In the genomic region with DNA sequence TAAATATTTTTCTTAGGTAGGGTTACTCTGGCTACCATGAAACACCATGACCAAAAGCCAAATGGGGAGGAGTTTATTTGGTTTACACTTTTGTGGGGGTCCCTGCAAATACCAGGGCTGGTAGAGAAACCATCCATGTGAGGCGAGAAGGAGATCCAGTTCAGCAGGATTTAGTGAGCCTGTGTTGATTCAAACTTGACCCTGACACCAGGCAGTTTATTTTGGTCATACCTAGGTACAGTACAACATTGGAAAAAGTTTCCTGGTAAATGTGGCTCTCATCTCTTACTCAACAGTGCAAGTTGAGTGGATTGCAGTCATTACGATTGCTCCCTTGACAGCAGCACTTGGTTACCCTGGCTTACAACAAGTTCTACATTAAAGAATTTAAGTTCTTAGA, we compare ENCODE assay signal across 26 mouse cellular contexts. TPM values are rescaled to one million over a fixed set of nuclear protein-coding genes. Genes with fewer than 3 reads are reported as not detected.
DNase-seq lines count a peak whose midpoint lies in the region; ATAC-seq and TF ChIP-seq lines count a peak whose summit lies in the region.
"Had no signal": no experiment of that assay in that cellular context is flagged by ENCODE, and none has a peak within 500 bp of the region (broad histone marks: within the 10 kb centered on the region; RNA-seq: fewer than 3 reads in every experiment).

No protein-coding gene starts in this region.

- TF ChIP-seq CTCF in liver, adult 2 months (IDR thresholded peaks at IDR 0.05; ENCODE audit: low read depth, low read length): no peak
- no peak for TF ChIP-seq CTCF in lung, adult 2 months (IDR thresholded peaks at IDR 0.05; ENCODE audit: insufficient read depth, low read length)

- H3K79me2 ChIP-seq in liver, adult 2 months (ENCODE audit: control insufficient read depth, insufficient read depth, low read length): no peaks in the 10 kb centered on the region

- no peaks in the 10 kb centered on the region for H3K27me3 ChIP-seq in liver, adult 2 months (ENCODE audit: control insufficient read depth, insufficient read depth, low read length)
- no peaks in the 10 kb centered on the region for H3K27me3 ChIP-seq in liver, embryonic 11.5 days (replicated peaks; ENCODE audit: control insufficient read depth, insufficient read depth, low read length)
- no peaks in the 10 kb centered on the region for H3K27me3 ChIP-seq in lung, embryonic 16.5 days (ENCODE audit: control insufficient read depth, insufficient read depth, low read depth, low read length)
- H3K27me3 ChIP-seq: embryonic facial prominence, embryonic 12.5 days; embryonic facial prominence, embryonic 15.5 days; heart, embryonic 12.5 days; heart, embryonic 15.5 days; hindbrain, embryonic 13.5 days had no signal

- no peak overlapping the region for H3K9ac ChIP-seq in liver, adult 2 months (ENCODE audit: low read depth, low read length)
- H3K9ac ChIP-seq in liver, embryonic 11.5 days (ENCODE audit: low read depth, low read length): no peak overlapping the region
- H3K9ac ChIP-seq in lung, embryonic 16.5 days (ENCODE audit: low read length): no peak overlapping the region
- H3K9ac ChIP-seq: embryonic facial prominence, embryonic 12.5 days; embryonic facial prominence, embryonic 15.5 days; forebrain, postnatal 0 days; heart, embryonic 12.5 days; heart, embryonic 15.5 days; hindbrain, embryonic 13.5 days had no signal

- no peak overlapping the region for H3K4me3 ChIP-seq in liver, adult 2 months (ENCODE audit: insufficient read depth, low read depth, low read length)
- H3K4me3 ChIP-seq in liver, embryonic 11.5 days (ENCODE audit: low read depth, low read length): no peak overlapping the region
- H3K4me3 ChIP-seq in lung, embryonic 16.5 days (ENCODE audit: low read length): no peak overlapping the region
- no peak overlapping the region for H3K4me3 ChIP-seq in lung, adult 2 months (replicated peaks; ENCODE audit: extremely low read depth, low read depth, low read length)
- H3K4me3 ChIP-seq: embryonic facial prominence, embryonic 12.5 days; embryonic facial prominence, embryonic 15.5 days; gastrocnemius, adult 2 months; heart, embryonic 12.5 days; heart, embryonic 15.5 days; hindbrain, embryonic 10.5 days; hindbrain, embryonic 13.5 days had no signal

- H3K9me3 ChIP-seq in liver, embryonic 11.5 days (ENCODE audit: control insufficient read depth, low read length): no peaks in the 10 kb centered on the region
- no peaks in the 10 kb centered on the region for H3K9me3 ChIP-seq in lung, embryonic 16.5 days (ENCODE audit: control insufficient read depth, low read length)
- H3K9me3 ChIP-seq: embryonic facial prominence, embryonic 12.5 days; embryonic facial prominence, embryonic 15.5 days; heart, embryonic 12.5 days; heart, embryonic 15.5 days; hindbrain, embryonic 10.5 days; hindbrain, embryonic 13.5 days had no signal

- ATAC-seq in liver, embryonic 11.5 days (replicated peaks; ENCODE audit: low FRiP score): no peak
- peak; percentile 80 for ATAC-seq in lung, embryonic 16.5 days (ENCODE audit: low read depth)
- ATAC-seq: CD4-positive, CD25-positive, alpha-beta regulatory T cell, adult 4 months; forebrain, embryonic 14.5 days; forebrain, postnatal 0 days had no signal

- H3K27ac ChIP-seq in liver, adult 2 months (replicated peaks; ENCODE audit: insufficient read depth, low read depth, low read length): no peak overlapping the region
- H3K27ac ChIP-seq in liver, embryonic 11.5 days (ENCODE audit: low read depth, low read length): no peak overlapping the region
- no peak overlapping the region for H3K27ac ChIP-seq in lung, embryonic 16.5 days (ENCODE audit: low read length)
- H3K27ac ChIP-seq: embryonic facial prominence, embryonic 12.5 days; embryonic facial prominence, embryonic 15.5 days; gastrocnemius, adult 2 months; heart, embryonic 15.5 days; hindbrain, embryonic 10.5 days; hindbrain, embryonic 13.5 days had no signal

- 29% methylated on average over 2 of the region's 2 CpGs for WGBS in liver, adult 2 months
- 95% methylated on average over 2 of the region's 2 CpGs for WGBS in liver, embryonic 11.5 days
- WGBS in lung, embryonic 16.5 days: 66% methylated on average over 2 of the region's 2 CpGs
- WGBS in lung, adult 2 months: 75% methylated on average over 2 of the region's 2 CpGs

- H3K36me3 ChIP-seq in liver, adult 2 months (ENCODE audit: control insufficient read depth, insufficient read depth, low read length): no peaks in the 10 kb centered on the region
- H3K36me3 ChIP-seq in liver, embryonic 11.5 days (ENCODE audit: control insufficient read depth, insufficient read depth, low read length): no peaks in the 10 kb centered on the region
- no peaks in the 10 kb centered on the region; the same call in 1 of the 2 replicates for H3K36me3 ChIP-seq in lung, embryonic 16.5 days (ENCODE audit: control insufficient read depth, insufficient read depth, low read length)
- H3K36me3 ChIP-seq: embryonic facial prominence, embryonic 12.5 days; embryonic facial prominence, embryonic 15.5 days; heart, embryonic 12.5 days; heart, embryonic 15.5 days; hindbrain, embryonic 10.5 days had no signal

- H3K4me2 ChIP-seq in liver, embryonic 11.5 days: no peak overlapping the region
- H3K4me2 ChIP-seq in lung, embryonic 16.5 days (ENCODE audit: low read depth, low read length): no peak overlapping the region
- H3K4me2 ChIP-seq: embryonic facial prominence, embryonic 12.5 days; embryonic facial prominence, embryonic 15.5 days; heart, embryonic 12.5 days; heart, embryonic 15.5 days; hindbrain, embryonic 13.5 days had no signal

- TF ChIP-seq POLR2A in liver, adult 2 months (IDR thresholded peaks at IDR 0.05; ENCODE audit: extremely low read depth, insufficient read depth, low read length): no peak
- no peak for TF ChIP-seq POLR2A in lung, adult 2 months (IDR thresholded peaks at IDR 0.05; ENCODE audit: borderline replicate concordance, extremely low read depth, low read depth, low read length)

- peak; percentile 67 for DNase-seq in liver, adult 2 months (ENCODE audit: extremely low read depth, low read depth, low spot score)
- DNase-seq in liver, embryonic 11.5 days (ENCODE audit: low spot score): no peak
- DNase-seq in lung, adult 2 months: no peak
- DNase-seq in lung, postnatal 25 days (ENCODE audit: low spot score): peak; percentile 62
- no peak for DNase-seq in thymus, adult 18-20 months
- DNase-seq: adrenal gland, adult 2 months; adrenal gland, postnatal 14 days; cerebellum, adult 11 months; cerebellum, adult 2 months; cerebellum, adult 9-11 months; cerebellum, postnatal 25 days; forebrain, postnatal 0 days; gastrocnemius, adult 2 months; gastrocnemius, postnatal 14 days; heart, adult 18-20 months; heart, postnatal 10 days; heart, postnatal 36 days had no signal

- peaks cover 8% of the 10 kb centered on the region for H3K4me1 ChIP-seq in liver, adult 2 months (ENCODE audit: control insufficient read depth, insufficient read depth, low read length)
- no peaks in the 10 kb centered on the region for H3K4me1 ChIP-seq in liver, embryonic 11.5 days (replicated peaks; ENCODE audit: control insufficient read depth, insufficient read depth, low read length)
- H3K4me1 ChIP-seq in lung, embryonic 16.5 days (replicated peaks; ENCODE audit: control insufficient read depth, insufficient read depth, low read length): no peaks in the 10 kb centered on the region
- no peaks in the 10 kb centered on the region for H3K4me1 ChIP-seq in lung, adult 2 months (ENCODE audit: control insufficient read depth, insufficient read depth, low read length)
- H3K4me1 ChIP-seq: embryonic facial prominence, embryonic 12.5 days; embryonic facial prominence, embryonic 15.5 days; heart, embryonic 12.5 days; heart, embryonic 15.5 days; hindbrain, embryonic 10.5 days; hindbrain, embryonic 13.5 days had no signal

RNA-seq across cellular contexts. Expression of a gene that starts 6.1 kb away (rescaled TPM):
- total RNA-seq in liver, adult 2 months (2014; rRNA removed): 0.07 TPM in 1 of 2 replicates, not detected in the other
- polyA plus RNA-seq in liver, adult 2 months (2012; rRNA removed): not detected in 2 replicates
- polyA plus RNA-seq in liver, embryonic 11.5 days (2014; fragmentation: Nextera tagmentation; extraction: Ambion mirVana): 0.55 and 0.61 TPM in 2 replicates
- 1.4 and 2.6 TPM in 2 replicates for polyA plus RNA-seq in lung, embryonic 16.5 days (2015; fragmentation: Nextera tagmentation; extraction: Ambion mirVana)
- 3.0 and 4.9 TPM in 2 replicates for polyA plus RNA-seq in lung, adult 2 months (2012; rRNA removed)
- total RNA-seq: gastrocnemius, adult 2 months; heart, postnatal 36 days had no signal

RNA-seq across cellular contexts. Expression of a gene that starts 15.3 kb away (rescaled TPM):
- 1.0 and 1.2 TPM in 2 replicates for total RNA-seq in liver, adult 2 months (2014; rRNA removed)
- 0.20 and 0.64 TPM in 2 replicates for polyA plus RNA-seq in liver, adult 2 months (2012; rRNA removed)
- polyA plus RNA-seq in liver, embryonic 11.5 days (2014; fragmentation: Nextera tagmentation; extraction: Ambion mirVana): 12.8 and 14.2 TPM in 2 replicates
- polyA plus RNA-seq in lung, embryonic 16.5 days (2015; fragmentation: Nextera tagmentation; extraction: Ambion mirVana): 16.8 TPM in 2 replicates
- 2.5 and 4.7 TPM in 2 replicates for polyA plus RNA-seq in lung, adult 2 months (2012; rRNA removed)

RNA-seq across cellular contexts. Expression of a gene that starts 56.6 kb away (rescaled TPM):
- 19.5 and 20.7 TPM in 2 replicates for total RNA-seq in liver, adult 2 months (2014; rRNA removed)
- 15.1 and 17.5 TPM in 2 replicates for polyA plus RNA-seq in liver, adult 2 months (2012; rRNA removed)
- polyA plus RNA-seq in liver, embryonic 11.5 days (2014; fragmentation: Nextera tagmentation; extraction: Ambion mirVana): 24.0 and 24.5 TPM in 2 replicates
- 17.9 and 18.9 TPM in 2 replicates for polyA plus RNA-seq in lung, embryonic 16.5 days (2015; fragmentation: Nextera tagmentation; extraction: Ambion mirVana)
- 7.8 and 11.8 TPM in 2 replicates for polyA plus RNA-seq in lung, adult 2 months (2012; rRNA removed)

Comparison
In these comparisons a context has a peak if more than half of its experiments do, and no peak if none do; other contexts are left out.
1. DNase-seq: peak in liver, adult 2 months (single experiment) and lung, postnatal 25 days (single experiment); none in liver, embryonic 11.5 days (single experiment), lung, adult 2 months (single experiment) and thymus, adult 18-20 months (0 of 2).